Mouse (Mus musculus): ENCODE measurements around the gene Pde4a. TPM values are rescaled to one million over a fixed set of nuclear protein-coding genes. Genes with fewer than 3 reads are reported as not detected.
"Not testable (repeated sequence)": the region's sequence is repeated elsewhere in the genome, so short reads cannot be mapped to it uniquely, and the experiment has no call there.

The Pde4a gene
- polyA plus RNA-seq, 1 experiment from 2014 or later = 5.4 TPM

DNA sequence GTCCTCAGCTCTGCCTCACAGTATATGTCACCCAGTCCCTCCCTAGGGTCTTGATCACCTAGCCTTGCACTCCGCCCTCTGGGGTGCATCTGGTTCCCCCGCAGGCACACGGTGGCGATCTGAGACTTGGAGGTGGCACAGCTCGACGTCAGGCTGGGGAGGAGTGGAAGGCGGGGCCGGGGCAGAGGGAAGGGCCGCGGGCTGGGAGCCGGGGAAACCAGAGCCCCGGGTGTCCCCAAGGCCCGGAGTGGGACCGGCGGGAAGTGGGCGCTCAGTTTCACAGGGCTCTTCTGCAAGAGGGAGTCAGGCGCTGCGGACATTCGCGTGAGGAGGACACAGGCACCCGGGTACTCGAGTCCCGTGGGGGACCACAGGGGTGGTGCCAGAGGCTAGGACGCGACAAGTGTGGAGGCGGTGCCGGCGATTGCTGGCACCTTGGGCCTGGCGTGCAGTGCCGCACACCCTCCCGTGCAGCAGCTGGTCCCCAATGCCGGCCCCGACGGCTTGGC lies 18.4 kb downstream of the Pde4a start:
- H3K27ac ChIP-seq (ENCODE audit: low read depth, low read length) = no peak overlapping the region

DNA sequence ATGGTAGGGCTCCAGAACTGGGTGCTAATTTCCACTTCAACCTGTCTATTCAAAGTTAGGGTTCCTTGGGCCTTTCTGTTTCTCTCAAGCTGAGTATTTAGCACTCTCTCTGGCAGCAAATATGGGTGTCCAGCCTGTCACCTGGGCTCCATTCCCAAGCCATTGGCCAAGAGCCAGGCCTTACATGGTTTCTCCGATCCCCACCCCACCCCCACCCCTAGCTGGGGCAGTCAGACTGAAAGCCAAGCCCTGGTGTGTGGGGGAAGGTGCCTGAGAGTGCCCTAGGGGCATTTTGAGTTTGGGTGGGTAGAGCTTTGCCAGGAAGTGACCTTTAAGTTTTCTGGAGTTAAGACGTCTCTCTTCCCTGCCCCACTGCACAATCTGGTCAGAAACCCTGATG lies 19.2 kb downstream of the Pde4a start:
- 68% methylated on average over 2 of the region's 2 CpGs for WGBS
- no peaks in the 10 kb centered on the region for H3K27me3 ChIP-seq (replicated peaks; ENCODE audit: control insufficient read depth, insufficient read depth, low read length)
- H3K4me2 ChIP-seq = peak overlapping the region; percentile 75
- ATAC-seq (replicated peaks; ENCODE audit: low FRiP score) (no peak), DNase-seq (ENCODE audit: low spot score) (no peak)
- peaks cover 40% of the 10 kb centered on the region for H3K4me1 ChIP-seq (replicated peaks; ENCODE audit: control insufficient read depth, insufficient read depth, low read length)
- H3K4me3 ChIP-seq (ENCODE audit: low read depth, low read length) = no peak overlapping the region
- no peak overlapping the region for H3K27ac ChIP-seq (ENCODE audit: low read depth, low read length)
- H3K9me3 ChIP-seq (ENCODE audit: control insufficient read depth, low read length) = no peaks in the 10 kb centered on the region
- no peaks in the 10 kb centered on the region for H3K36me3 ChIP-seq (ENCODE audit: control insufficient read depth, insufficient read depth, low read length)
- no peak overlapping the region for H3K9ac ChIP-seq (ENCODE audit: low read depth, low read length)

More for the DNA sequence above, 18.4 kb downstream of the Pde4a start:
- peaks cover 40% of the 10 kb centered on the region for H3K4me1 ChIP-seq (replicated peaks; ENCODE audit: control insufficient read depth, insufficient read depth, low read length)
- peak overlapping the region; percentile 75 for H3K4me2 ChIP-seq
- 10% methylated on average over 33 of the region's 34 CpGs for WGBS
- DNase-seq (ENCODE audit: low spot score) = peak; percentile 66
- H3K4me3 ChIP-seq (ENCODE audit: low read depth, low read length) = peak overlapping the region; percentile 51
- peak overlapping the region; percentile 60 for H3K9ac ChIP-seq (ENCODE audit: low read depth, low read length)
- no peaks in the 10 kb centered on the region for H3K36me3 ChIP-seq (ENCODE audit: control insufficient read depth, insufficient read depth, low read length)
- no peaks in the 10 kb centered on the region for H3K27me3 ChIP-seq (replicated peaks; ENCODE audit: control insufficient read depth, insufficient read depth, low read length)
- peak; percentile 75 for ATAC-seq (replicated peaks; ENCODE audit: low FRiP score)
- no peaks in the 10 kb centered on the region for H3K9me3 ChIP-seq (ENCODE audit: control insufficient read depth, low read length)

DNA sequence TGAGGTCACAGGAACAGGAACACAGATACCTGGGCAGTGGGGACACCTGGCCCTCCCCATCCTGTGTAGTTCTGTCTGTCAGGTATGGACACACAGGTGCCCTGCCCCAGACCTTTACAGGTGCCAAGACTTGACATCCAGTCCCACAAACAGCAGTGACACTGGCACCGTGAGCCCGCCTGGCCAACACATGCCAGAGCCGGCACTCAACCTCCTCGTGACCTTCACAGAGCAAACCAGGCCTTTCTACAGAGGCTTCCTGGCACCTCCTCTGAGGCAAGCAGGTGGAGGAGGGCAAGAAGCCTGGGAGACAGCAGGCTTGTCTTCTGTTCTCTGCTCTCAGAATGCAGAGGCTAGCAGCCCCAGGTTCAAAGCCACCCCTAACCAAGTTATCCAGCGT lies 19.9 kb downstream of the Pde4a start:
- no peak overlapping the region for H3K4me2 ChIP-seq
- ATAC-seq (replicated peaks; ENCODE audit: low FRiP score) = no peak
- no peak overlapping the region for H3K4me3 ChIP-seq (ENCODE audit: low read depth, low read length)
- peak overlapping the region; percentile 15; the same call in 1 of the 2 replicates for H3K9ac ChIP-seq (ENCODE audit: low read depth, low read length)
- no peak overlapping the region for H3K27ac ChIP-seq (ENCODE audit: low read depth, low read length)
- 86% methylated on average over 5 of the region's 5 CpGs for WGBS
- DNase-seq (ENCODE audit: low spot score) = no peak
- H3K27me3 ChIP-seq (replicated peaks; ENCODE audit: control insufficient read depth, insufficient read depth, low read length) = no peaks in the 10 kb centered on the region
- H3K4me1 ChIP-seq (replicated peaks; ENCODE audit: control insufficient read depth, insufficient read depth, low read length) = peaks cover 40% of the 10 kb centered on the region
- no peaks in the 10 kb centered on the region for H3K36me3 ChIP-seq (ENCODE audit: control insufficient read depth, insufficient read depth, low read length)
- no peaks in the 10 kb centered on the region for H3K9me3 ChIP-seq (ENCODE audit: control insufficient read depth, low read length)

DNA sequence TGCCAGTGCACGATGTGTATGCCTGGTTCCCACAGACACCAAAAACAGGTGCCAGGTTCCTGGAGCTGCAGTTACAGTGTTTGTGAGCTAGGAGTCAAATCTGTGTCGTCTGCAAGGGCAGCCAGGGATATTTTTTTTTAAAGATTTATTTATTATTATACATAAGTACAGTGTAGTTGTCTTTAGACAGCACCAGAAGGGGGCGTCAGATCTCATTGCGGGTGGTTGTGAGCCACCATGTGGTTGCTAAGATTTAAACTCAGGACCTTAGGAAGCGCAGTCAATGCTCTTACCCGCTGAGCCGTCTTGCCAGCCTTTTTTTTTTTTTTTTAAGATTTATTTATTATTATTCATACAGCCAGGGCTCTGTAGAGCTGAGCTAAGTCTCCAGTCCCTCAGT lies 24.4 kb downstream of the Pde4a start:
- Histone ChIP-seq H3K4me3 (ENCODE audit: low read depth, low read length) (no peak overlapping the region), H3K9me3 (ENCODE audit: control insufficient read depth, low read length) (no peaks in the 10 kb centered on the region), H3K4me2 (no peak overlapping the region), H3K4me1 (replicated peaks; ENCODE audit: control insufficient read depth, insufficient read depth, low read length) (peaks cover 8% of the 10 kb centered on the region), H3K9ac (ENCODE audit: low read depth, low read length) (no peak overlapping the region), H3K27ac (ENCODE audit: low read depth, low read length) (no peak overlapping the region), H3K36me3 (ENCODE audit: control insufficient read depth, insufficient read depth, low read length) (peaks cover 3% of the 10 kb centered on the region; the same call in 1 of the 2 replicates), H3K27me3 (replicated peaks; ENCODE audit: control insufficient read depth, insufficient read depth, low read length) (no peaks in the 10 kb centered on the region)
- 46% methylated on average over 7 of the region's 7 CpGs for WGBS
- DNase-seq (ENCODE audit: low spot score) (no peak), ATAC-seq (replicated peaks; ENCODE audit: low FRiP score) (no peak)

DNA sequence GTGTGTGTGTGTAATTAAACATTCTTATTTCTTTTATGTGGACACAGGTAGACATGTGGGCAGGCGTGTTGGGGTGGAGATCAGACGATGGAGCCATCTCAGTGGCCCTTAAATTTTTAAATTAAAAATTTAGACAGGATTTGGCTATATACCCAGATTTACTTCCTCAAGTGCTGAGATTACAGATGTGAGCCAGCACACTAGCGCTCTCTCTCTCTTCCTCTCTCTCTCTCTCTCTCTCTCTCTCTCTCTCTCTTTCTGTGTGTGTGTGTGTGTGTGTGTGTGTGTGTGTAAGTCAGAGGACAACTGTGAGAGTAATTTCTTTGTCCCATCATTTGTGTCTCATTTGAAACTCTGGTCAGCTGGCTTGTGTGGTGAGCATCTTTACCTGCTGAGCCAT lies 25.2 kb downstream of the Pde4a start:
- no peak for DNase-seq (ENCODE audit: low spot score)
- WGBS = 87% methylated on average over 3 of the region's 3 CpGs
- H3K27ac ChIP-seq (ENCODE audit: low read depth, low read length) = no peak overlapping the region
- no peak overlapping the region for H3K4me3 ChIP-seq (ENCODE audit: low read depth, low read length)
- no peak overlapping the region for H3K4me2 ChIP-seq
- H3K9me3 ChIP-seq (ENCODE audit: control insufficient read depth, low read length) = no peaks in the 10 kb centered on the region
- no peak overlapping the region for H3K9ac ChIP-seq (ENCODE audit: low read depth, low read length)
- peaks cover 3% of the 10 kb centered on the region; the same call in 1 of the 2 replicates for H3K36me3 ChIP-seq (ENCODE audit: control insufficient read depth, insufficient read depth, low read length)
- H3K27me3 ChIP-seq (replicated peaks; ENCODE audit: control insufficient read depth, insufficient read depth, low read length) = no peaks in the 10 kb centered on the region
- ATAC-seq (replicated peaks; ENCODE audit: low FRiP score) = no peak
- H3K4me1 ChIP-seq (replicated peaks; ENCODE audit: control insufficient read depth, insufficient read depth, low read length) = peaks cover 2% of the 10 kb centered on the region

DNA sequence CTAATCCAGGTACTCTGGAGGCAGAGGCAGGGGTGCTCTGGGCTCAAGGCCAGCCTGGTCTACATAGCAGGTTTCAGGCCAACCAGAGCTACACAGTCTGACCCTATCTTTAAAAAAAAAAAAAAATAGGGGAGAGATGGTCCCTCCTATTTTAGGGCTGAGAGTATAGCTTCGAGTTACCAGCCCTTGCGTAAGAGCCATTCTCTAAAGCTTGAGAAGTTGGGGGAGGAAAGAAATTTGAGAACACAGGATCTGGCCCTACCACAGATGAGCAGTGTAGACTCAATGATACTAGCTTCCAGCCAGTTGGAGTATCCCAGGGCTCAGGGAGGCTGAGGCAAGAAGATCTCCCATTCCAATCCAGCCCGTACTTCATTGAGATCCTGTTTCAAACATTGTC lies 28.3 kb downstream of the Pde4a start:
- H3K4me3 ChIP-seq (ENCODE audit: low read depth, low read length) = no peak overlapping the region
- ATAC-seq (replicated peaks; ENCODE audit: low FRiP score) = no peak
- 79% methylated on average over 3 of the region's 3 CpGs for WGBS
- H3K4me1 ChIP-seq (replicated peaks; ENCODE audit: control insufficient read depth, insufficient read depth, low read length) = no peaks in the 10 kb centered on the region; the same call in 1 of the 2 replicates
- H3K27me3 ChIP-seq (replicated peaks; ENCODE audit: control insufficient read depth, insufficient read depth, low read length) = no peaks in the 10 kb centered on the region
- no peak for DNase-seq (ENCODE audit: low spot score)
- no peak overlapping the region for H3K27ac ChIP-seq (ENCODE audit: low read depth, low read length)
- peaks cover 3% of the 10 kb centered on the region; the same call in 1 of the 2 replicates for H3K36me3 ChIP-seq (ENCODE audit: control insufficient read depth, insufficient read depth, low read length)
- no peaks in the 10 kb centered on the region for H3K9me3 ChIP-seq (ENCODE audit: control insufficient read depth, low read length)
- no peak overlapping the region for H3K9ac ChIP-seq (ENCODE audit: low read depth, low read length)
- no peak overlapping the region for H3K4me2 ChIP-seq

DNA sequence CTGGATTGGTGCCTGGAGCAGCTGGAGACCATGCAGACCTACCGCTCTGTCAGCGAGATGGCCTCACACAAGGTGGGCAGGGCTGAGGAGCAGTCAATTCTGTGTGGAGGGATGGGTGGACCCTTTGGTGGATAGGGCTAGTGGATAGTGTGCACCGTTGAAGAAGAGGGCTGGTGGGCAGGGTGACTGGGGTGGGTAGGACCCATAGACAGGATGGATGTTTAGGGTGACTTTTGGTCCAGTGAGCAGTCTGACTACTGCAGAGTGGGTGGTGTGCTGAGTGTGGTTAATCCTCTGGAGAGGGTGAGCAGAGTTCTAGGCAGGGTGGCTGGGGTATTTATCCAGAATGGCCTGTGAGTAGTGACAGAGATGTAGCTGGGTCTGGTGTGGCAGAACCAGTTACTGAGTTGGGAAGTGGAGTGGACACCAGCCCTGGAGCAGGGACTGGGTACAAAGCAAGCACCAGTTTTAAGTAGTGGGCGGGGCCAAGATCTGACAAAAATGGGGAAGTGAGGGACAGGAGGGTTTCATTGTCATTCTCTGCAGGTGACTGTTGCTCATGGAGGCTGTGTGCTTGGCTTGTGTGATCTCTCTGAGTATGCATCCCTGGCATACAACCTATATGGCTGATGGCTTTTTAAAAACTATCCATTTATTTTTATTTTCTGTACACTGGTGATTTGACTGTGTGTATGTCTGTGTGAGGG lies 29.4 kb downstream of the Pde4a start:
- DNase-seq (ENCODE audit: low spot score) (no peak), ATAC-seq (replicated peaks; ENCODE audit: low FRiP score) (no peak)
- Histone ChIP-seq H3K9me3 (ENCODE audit: control insufficient read depth, low read length) (no peaks in the 10 kb centered on the region), H3K36me3 (ENCODE audit: control insufficient read depth, insufficient read depth, low read length) (peaks cover 6% of the 10 kb centered on the region; the same call in 1 of the 2 replicates), H3K9ac (ENCODE audit: low read depth, low read length) (no peak overlapping the region), H3K4me2 (no peak overlapping the region), H3K27me3 (replicated peaks; ENCODE audit: control insufficient read depth, insufficient read depth, low read length) (no peaks in the 10 kb centered on the region), H3K4me3 (ENCODE audit: low read depth, low read length) (no peak overlapping the region), H3K27ac (ENCODE audit: low read depth, low read length) (no peak overlapping the region), H3K4me1 (replicated peaks; ENCODE audit: control insufficient read depth, insufficient read depth, low read length) (no peaks in the 10 kb centered on the region; the same call in 1 of the 2 replicates)
- WGBS = 80% methylated on average over 4 of the region's 4 CpGs

DNA sequence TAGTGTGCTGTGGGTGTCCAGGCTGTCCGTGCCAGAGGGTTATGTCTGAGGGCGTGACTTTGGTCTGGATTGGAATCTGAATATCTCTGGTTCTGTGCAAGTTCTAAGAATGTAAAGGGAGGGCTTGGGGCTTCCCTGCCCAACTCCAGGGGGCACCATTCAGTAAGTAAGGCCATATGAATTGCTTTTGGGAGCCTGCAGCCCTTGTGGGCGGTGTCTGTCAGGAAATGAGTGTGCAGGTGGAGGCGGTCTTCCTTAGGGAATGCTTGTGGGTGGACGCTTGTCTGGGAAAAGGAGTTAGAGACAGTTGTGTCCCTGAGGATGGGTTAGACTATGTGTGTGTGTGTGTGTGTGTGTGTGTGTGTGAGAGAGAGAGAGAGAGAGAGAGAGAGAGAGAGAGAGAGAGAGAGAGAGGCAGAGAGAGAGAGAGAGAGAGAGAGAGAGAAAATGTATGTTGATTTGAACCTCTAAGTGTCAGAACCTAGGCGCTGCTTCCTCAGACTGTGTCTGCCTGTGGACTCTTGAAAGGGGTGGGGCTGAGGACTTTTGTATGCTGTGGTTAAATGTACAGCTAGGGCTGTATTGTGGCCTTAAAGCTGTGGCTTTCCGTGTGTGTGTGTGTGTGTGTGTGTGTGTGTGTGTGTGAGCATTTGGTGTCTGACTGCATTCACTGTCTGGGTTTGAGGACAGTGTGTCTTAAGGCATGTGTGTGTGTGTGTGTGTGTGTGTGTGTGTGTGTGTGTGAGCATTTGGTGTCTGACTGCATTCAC lies 30.4 kb downstream of the Pde4a start:
- 72% methylated on average over 7 of the region's 7 CpGs for WGBS
- H3K9ac ChIP-seq (ENCODE audit: low read depth, low read length); H3K27ac ChIP-seq (ENCODE audit: low read depth, low read length); H3K27me3 ChIP-seq (replicated peaks; ENCODE audit: control insufficient read depth, insufficient read depth, low read length); H3K4me1 ChIP-seq (replicated peaks; ENCODE audit: control insufficient read depth, insufficient read depth, low read length); DNase-seq (ENCODE audit: low spot score); H3K4me3 ChIP-seq (ENCODE audit: low read depth, low read length); H3K4me2 ChIP-seq; H3K9me3 ChIP-seq (ENCODE audit: control insufficient read depth, low read length); H3K36me3 ChIP-seq (ENCODE audit: control insufficient read depth, insufficient read depth, low read length); ATAC-seq (replicated peaks; ENCODE audit: low FRiP score): not testable (repeated sequence)

Measured in liver, embryonic 11.5 days (tissue).